Mouse (Mus musculus): ENCODE measurements around the gene Pkig. TPM values are rescaled to one million over a fixed set of nuclear protein-coding genes. Genes with fewer than 3 reads are reported as not detected.
A peak's percentile ranks its signal among the peaks of the same experiment; 100 is the strongest.

The Pkig gene
- total and polyA plus RNA-seq, 3 experiments: 79.5 to 160 TPM; not detected in 1

DNA sequence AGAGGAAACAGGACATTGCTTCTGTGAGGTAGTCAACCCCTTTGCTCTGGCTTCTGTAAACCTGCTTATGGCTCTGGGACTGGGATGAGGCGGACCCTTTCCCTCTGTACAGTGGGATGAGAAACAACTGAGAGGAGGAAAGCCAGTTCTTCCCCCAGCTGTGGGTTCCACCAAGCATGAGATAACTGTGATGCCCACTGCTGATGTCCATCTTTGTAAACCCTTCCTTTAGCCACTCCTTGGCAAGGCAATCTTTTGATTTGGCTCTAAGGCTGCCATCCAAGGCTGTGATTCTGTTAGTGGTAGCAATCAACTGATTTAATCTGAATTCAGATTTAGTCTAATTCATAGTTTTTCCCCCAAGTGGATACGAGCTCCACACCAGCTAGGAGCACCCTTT is 700 bp upstream of the Pkig start:
- Histone ChIP-seq H3K9ac (ENCODE audit: control insufficient read depth, low read depth, low read length, poor library complexity, severe bottlenecking) (peak overlapping the region; percentile 95; the same call in 1 of the 2 replicates), H3K4me1 (ENCODE audit: control insufficient read depth in 1 of 2, insufficient read depth in 2 of 2, low read length in 2 of 2) (peaks cover 6 to 23% of the 10 kb centered on the region in 2 experiments; a peak in 3 of 4 replicates), H3K27me3 (ENCODE audit: control insufficient read depth in 1 of 2, insufficient read depth in 2 of 2, low read length in 2 of 2) (no peaks in the 10 kb centered on the region), H3K4me3 (ENCODE audit: control insufficient read depth in 1 of 2, insufficient read depth in 1 of 2, low read depth in 2 of 2, low read length in 2 of 2) (no peak overlapping the region; a peak in 1 of 4 replicates), H3K36me3 (ENCODE audit: control insufficient read depth in 1 of 2, insufficient read depth in 2 of 2, low read length in 2 of 2) (peaks cover 0 to 19% of the 10 kb centered on the region in 2 experiments; a peak in 2 of 4 replicates), H3K27ac (ENCODE audit: control insufficient read depth, low read depth, low read length) (no peak overlapping the region), H3K9me3 (replicated peaks; ENCODE audit: insufficient read depth, low read length) (no peaks in the 10 kb centered on the region), H3K79me2 (ENCODE audit: control insufficient read depth, insufficient read depth, low read length, poor library complexity) (peaks cover 29% of the 10 kb centered on the region)
- no peak for DNase-seq (ENCODE audit: low read depth, low spot score)
- TF ChIP-seq CHD2 (IDR thresholded peaks at IDR 0.05; ENCODE audit: low read length) (no peak), CHD1 (IDR thresholded peaks at IDR 0.05; ENCODE audit: low read depth, low read length) (no peak), ZKSCAN1 (IDR thresholded peaks at IDR 0.05; ENCODE audit: low read depth, low read length) (no peak), BHLHE40 (IDR thresholded peaks at IDR 0.05; ENCODE audit: borderline replicate concordance, low read depth, low read length) (no peak), USF2 (IDR thresholded peaks at IDR 0.05; ENCODE audit: borderline replicate concordance in 1 of 2, insufficient read depth in 1 of 2, low read depth in 1 of 2, low read length in 2 of 2) (no peak), E2F4 (IDR thresholded peaks at IDR 0.05; ENCODE audit: borderline replicate concordance, low read depth, low read length) (no peak), ETS1 (IDR thresholded peaks at IDR 0.05; ENCODE audit: low read depth, low read length) (no peak)

- Histone ChIP-seq H3K36me3 (ENCODE audit: control insufficient read depth in 1 of 2, insufficient read depth in 2 of 2, low read length in 2 of 2) (peaks cover 0 to 28% of the 10 kb centered on the region in 2 experiments; a peak in 2 of 4 replicates), H3K79me2 (ENCODE audit: control insufficient read depth, insufficient read depth, low read length, poor library complexity) (peaks cover 32% of the 10 kb centered on the region), H3K27ac (ENCODE audit: control insufficient read depth, low read depth, low read length) (peak overlapping the region; percentile 81), H3K4me1 (ENCODE audit: control insufficient read depth in 1 of 2, insufficient read depth in 2 of 2, low read length in 2 of 2) (peaks cover 6 to 38% of the 10 kb centered on the region in 2 experiments; a peak in 3 of 4 replicates), H3K9ac (ENCODE audit: control insufficient read depth, low read depth, low read length, poor library complexity, severe bottlenecking) (peak overlapping the region; percentile 95), H3K9me3 (replicated peaks; ENCODE audit: insufficient read depth, low read length) (no peaks in the 10 kb centered on the region), H3K27me3 (ENCODE audit: control insufficient read depth in 1 of 2, insufficient read depth in 2 of 2, low read length in 2 of 2) (no peaks in the 10 kb centered on the region), H3K4me3 (ENCODE audit: control insufficient read depth in 1 of 2, insufficient read depth in 1 of 2, low read depth in 2 of 2, low read length in 2 of 2) (peak overlapping the region; percentile 82 to 89)
- no peak for DNase-seq (ENCODE audit: low read depth, low spot score)
- TF ChIP-seq SIN3A (IDR thresholded peaks at IDR 0.05; ENCODE audit: low read length): peak; percentile 19; the same call in 1 of the 2 replicates
- TF ChIP-seq ZNF384 (IDR thresholded peaks at IDR 0.05; ENCODE audit: low read depth, low read length): peak; percentile 90
- TF ChIP-seq KAT2A (conservative IDR thresholded peaks at IDR 0.05; ENCODE audit: low read depth, low read length): no peak
- TF ChIP-seq MYC (IDR thresholded peaks at IDR 0.05; ENCODE audit: low read depth, low read length): peak; percentile 12; the same call in 1 of the 2 replicates
- TF ChIP-seq HCFC1 (IDR thresholded peaks at IDR 0.05; ENCODE audit: low read depth, low read length): peak; percentile 1; the same call in 1 of the 2 replicates
- no peak for TF ChIP-seq ELF1 (IDR thresholded peaks at IDR 0.05; ENCODE audit: low read depth, low read length)
- TF ChIP-seq NELFE (IDR thresholded peaks at IDR 0.05; ENCODE audit: low read depth, low read length): no peak
Observed at GRCm38 (mm10) chr2:163658941-163659340, 755 bp downstream of the Pkig start.

DNA sequence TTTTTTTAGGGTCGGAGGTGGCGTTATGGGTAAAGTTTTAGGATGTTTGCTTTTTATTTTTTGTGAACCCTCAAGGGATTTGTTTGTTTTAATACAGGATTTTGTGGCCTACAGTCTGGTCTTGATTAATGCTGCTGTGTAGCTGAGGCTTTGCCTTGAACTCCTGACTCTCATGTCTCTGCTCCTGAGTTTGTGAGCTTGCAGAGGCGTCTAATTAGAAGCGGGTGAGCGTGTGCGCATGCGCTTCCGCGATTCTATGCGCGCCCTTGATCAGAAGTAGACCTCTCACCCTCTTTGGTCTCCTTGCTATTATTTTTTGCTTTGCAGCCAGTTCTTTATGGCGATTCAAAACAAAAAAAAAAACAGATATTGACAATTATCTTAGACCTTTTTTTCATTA is 1.2 kb downstream of the Pkig start:
- peak overlapping the region; percentile 95 for H3K9ac ChIP-seq (ENCODE audit: control insufficient read depth, low read depth, low read length, poor library complexity, severe bottlenecking)
- peak overlapping the region; percentile 82 to 89 for H3K4me3 ChIP-seq (ENCODE audit: control insufficient read depth in 1 of 2, insufficient read depth in 1 of 2, low read depth in 2 of 2, low read length in 2 of 2)
- peak overlapping the region; percentile 81 for H3K27ac ChIP-seq (ENCODE audit: control insufficient read depth, low read depth, low read length)
- H3K4me1 ChIP-seq (ENCODE audit: control insufficient read depth in 1 of 2, insufficient read depth in 2 of 2, low read length in 2 of 2): peaks cover 6 to 42% of the 10 kb centered on the region in 2 experiments; a peak in 3 of 4 replicates
- peak; percentile 91 for DNase-seq (ENCODE audit: low read depth, low spot score)
- H3K9me3 ChIP-seq (replicated peaks; ENCODE audit: insufficient read depth, low read length): no peaks in the 10 kb centered on the region
- H3K27me3 ChIP-seq (ENCODE audit: control insufficient read depth in 1 of 2, insufficient read depth in 2 of 2, low read length in 2 of 2): no peaks in the 10 kb centered on the region
- TF ChIP-seq SIN3A (IDR thresholded peaks at IDR 0.05; ENCODE audit: low read length): peak; percentile 7; the same call in 1 of the 2 replicates
- peak; percentile 55; the same call in 1 of the 2 replicates for TF ChIP-seq TBP (IDR thresholded peaks at IDR 0.05; ENCODE audit: low read depth, low read length)
- TF ChIP-seq RAD21 (IDR thresholded peaks at IDR 0.05; ENCODE audit: low read depth, low read length): no peak
- peak; percentile 8; the same call in 1 of the 2 replicates for TF ChIP-seq MYC (IDR thresholded peaks at IDR 0.05; ENCODE audit: low read depth, low read length)
- TF ChIP-seq MYB (IDR thresholded peaks at IDR 0.05; ENCODE audit: low read depth, low read length): no peak
- TF ChIP-seq ZMIZ1 (IDR thresholded peaks at IDR 0.05; ENCODE audit: low read depth, low read length): peak; percentile 46; the same call in 1 of the 2 replicates
- 0 out of 2 replicates have a peak, but pooled peaks have one; percentile 2 for TF ChIP-seq MAZ (IDR thresholded peaks at IDR 0.05; ENCODE audit: low read depth, low read length)
- peak in 1 of 2 experiments; percentile 49; a peak in 2 of 4 replicates for TF ChIP-seq POLR2A (IDR thresholded peaks at IDR 0.05; ENCODE audit: control insufficient read depth in 1 of 2, insufficient read depth in 1 of 2, low read depth in 1 of 2, low read length in 2 of 2, poor library complexity in 1 of 2)
- no peak for TF ChIP-seq MXI1 (IDR thresholded peaks at IDR 0.05; ENCODE audit: low read depth, low read length)
- TF ChIP-seq NRF1 (IDR thresholded peaks at IDR 0.05; ENCODE audit: insufficient read depth, low read depth, low read length, poor library complexity, severe bottlenecking): peak; percentile 84
- H3K79me2 ChIP-seq (ENCODE audit: control insufficient read depth, insufficient read depth, low read length, poor library complexity): peaks cover 36% of the 10 kb centered on the region
- H3K36me3 ChIP-seq (ENCODE audit: control insufficient read depth in 1 of 2, insufficient read depth in 2 of 2, low read length in 2 of 2): peaks cover 0 to 32% of the 10 kb centered on the region in 2 experiments; a peak in 2 of 4 replicates
